In genomic region chr10:7651057-7651456, GRCm38 (mm10) we compare ENCODE assay signal across 22 mouse cellular contexts.
"Had no signal": no experiment of that assay in that cellular context is flagged by ENCODE, and none has a peak within 500 bp of the region (broad histone marks: within the 10 kb centered on the region; RNA-seq: fewer than 3 reads in every experiment).

No protein-coding gene starts in this region.

- H3K27me3 ChIP-seq: forebrain, embryonic 15.5 days; heart, embryonic 12.5 days; hindbrain, embryonic 13.5 days; hindbrain, embryonic 15.5 days; limb, embryonic 13.5 days; limb, embryonic 15.5 days; liver, embryonic 12.5 days had no signal

- H3K9ac ChIP-seq: forebrain, embryonic 15.5 days; forebrain, postnatal 0 days; heart, embryonic 12.5 days; hindbrain, embryonic 13.5 days; hindbrain, embryonic 15.5 days; limb, embryonic 13.5 days; limb, embryonic 15.5 days; liver, embryonic 12.5 days; liver, embryonic 14.5 days had no signal

- ATAC-seq: forebrain, embryonic 15.5 days; forebrain, postnatal 0 days; hindbrain, postnatal 0 days; intestine, embryonic 16.5 days; liver, embryonic 12.5 days had no signal

- H3K27ac ChIP-seq: forebrain, embryonic 15.5 days; heart, adult 2 months; hindbrain, embryonic 13.5 days; hindbrain, embryonic 15.5 days; hindbrain, postnatal 0 days; limb, embryonic 13.5 days; limb, embryonic 15.5 days; liver, embryonic 12.5 days; liver, embryonic 14.5 days had no signal

- H3K4me1 ChIP-seq: forebrain, embryonic 15.5 days; hindbrain, embryonic 13.5 days; hindbrain, embryonic 15.5 days; limb, embryonic 13.5 days; limb, embryonic 15.5 days had no signal

- H3K4me3 ChIP-seq: forebrain, embryonic 15.5 days; heart, adult 2 months; heart, embryonic 12.5 days; hindbrain, embryonic 13.5 days; hindbrain, embryonic 15.5 days; limb, embryonic 13.5 days; limb, embryonic 15.5 days; liver, embryonic 12.5 days had no signal

- H3K4me2 ChIP-seq: forebrain, embryonic 15.5 days; heart, embryonic 12.5 days; hindbrain, embryonic 13.5 days; hindbrain, embryonic 15.5 days; limb, embryonic 13.5 days; limb, embryonic 15.5 days; liver, embryonic 12.5 days had no signal

- DNase-seq: forebrain, postnatal 0 days; gastrocnemius, postnatal 14 days; gastrocnemius, postnatal 36 days; heart, adult 2 months; heart, postnatal 10 days; heart, postnatal 36 days; kidney, adult 18-20 months; kidney, postnatal 14 days; kidney, postnatal 36 days; layer of hippocampus, adult 9-11 months; layer of hippocampus, postnatal 36 days; left cerebral cortex, postnatal 4 days had no signal

- H3K9me3 ChIP-seq: forebrain, embryonic 15.5 days; heart, embryonic 12.5 days; hindbrain, embryonic 13.5 days; hindbrain, embryonic 15.5 days; limb, embryonic 13.5 days; limb, embryonic 15.5 days; liver, embryonic 12.5 days had no signal
